Mouse (Mus musculus): Measurements from ENCODE around the gene Mettl1.
"Not testable (repeated sequence)": the region's sequence is repeated elsewhere in the genome, so short reads cannot be mapped to it uniquely, and the experiment has no call there.

- not testable (repeated sequence) for TF ChIP-seq POLR2A (IDR thresholded peaks at IDR 0.05; ENCODE audit: borderline replicate concordance, low read depth, low read length); CTCF (IDR thresholded peaks at IDR 0.05; ENCODE audit: low read depth, low read length)
These were observed 20.9 kb downstream of the Mettl1 start for GRCm38 (mm10) chr10:127062101-127062500.
